Mouse (Mus musculus) forebrain, embryonic 14.5 days (tissue): Measurements from ENCODE around the gene Cyp2f2. TPM values are rescaled to one million over a fixed set of nuclear protein-coding genes. Genes with fewer than 3 reads are reported as not detected.

Experiments
- ATAC-seq: fragments of 200-750 bp; cut with Nextera tagmentation; 2 replicates; pipeline ENCODE4 v1.8.0; 2017; ENCODE audit warnings: mild to moderate bottlenecking, moderate library complexity
- DNase-seq: peaks from one replicate; pipeline ENCODE4 v3.0.0-alpha.2; 2015; ENCODE audit warnings: low spot score
- H3K27ac ChIP-seq: fragments of 300-500 bp; sonication (generic); 2 replicates; pipeline ENCODE4 v1.5.1; 2014; ENCODE audit warnings: low read depth, mild to moderate bottlenecking, control low read depth, low read length, moderate library complexity
- H3K27me3 ChIP-seq: fragments of 300-500 bp; sonication (generic); replicated peaks from 2 replicates; pipeline ENCODE4 v1.6.1; 2014; ENCODE audit warnings: low read length, control low read depth, mixed read lengths; ENCODE audit not compliant: control insufficient read depth, insufficient read depth
- H3K36me3 ChIP-seq: fragments of 300-500 bp; sonication (generic); 2 replicates; pipeline ENCODE4 v1.6.1; 2014; ENCODE audit warnings: low read length, control low read depth; ENCODE audit not compliant: control insufficient read depth, insufficient read depth
- H3K4me1 ChIP-seq: fragments of 300-500 bp; sonication (generic); 2 replicates; pipeline ENCODE4 v1.6.1; 2014; ENCODE audit warnings: antibody characterized with exemption, low read length, control low read depth; ENCODE audit not compliant: control insufficient read depth, insufficient read depth
- H3K4me2 ChIP-seq: fragments of 300-500 bp; sonication (generic); 2 replicates; pipeline ENCODE4 v1.6.1; 2014; ENCODE audit warnings: mild to moderate bottlenecking, control low read depth, low read length
- H3K4me3 ChIP-seq: fragments of 300-500 bp; sonication (generic); 2 replicates; pipeline ENCODE4 v1.5.1; 2014; ENCODE audit warnings: low read depth, low read length, control low read depth
- H3K9ac ChIP-seq: fragments of 300-500 bp; sonication (generic); 2 replicates; pipeline ENCODE4 v1.6.1; 2014; ENCODE audit warnings: mild to moderate bottlenecking, low read length, control low read depth, moderate library complexity
- H3K9me3 ChIP-seq: fragments of 300-500 bp; sonication (generic); replicated peaks from 2 replicates; pipeline ENCODE4 v1.6.1; 2016; ENCODE audit warnings: low read length, control low read depth, mixed read lengths; ENCODE audit not compliant: control insufficient read depth
- WGBS: fragments of 180-500 bp; shearing (Covaris S2); extraction: QIAGEN DNeasy Blood & Tissue Kit; methylation state at CpG from one replicate; pipeline ENCODE4 v1.1.7; 2014; 5-methylcytosine and 5-hydroxymethylcytosine counted together
- polyA plus RNA-seq: library from polyadenylated mRNA; unstranded; fragments of >200 nt; fragmentation: Nextera tagmentation; extraction: Ambion mirVana; gene quantifications from 2 replicates; pipeline ENCODE4 v1.2.1, GENCODE M21; 2014

Gene Cyp2f2
- polyA plus RNA-seq, 1 experiment from 2014 or later, result not detected

DNA sequence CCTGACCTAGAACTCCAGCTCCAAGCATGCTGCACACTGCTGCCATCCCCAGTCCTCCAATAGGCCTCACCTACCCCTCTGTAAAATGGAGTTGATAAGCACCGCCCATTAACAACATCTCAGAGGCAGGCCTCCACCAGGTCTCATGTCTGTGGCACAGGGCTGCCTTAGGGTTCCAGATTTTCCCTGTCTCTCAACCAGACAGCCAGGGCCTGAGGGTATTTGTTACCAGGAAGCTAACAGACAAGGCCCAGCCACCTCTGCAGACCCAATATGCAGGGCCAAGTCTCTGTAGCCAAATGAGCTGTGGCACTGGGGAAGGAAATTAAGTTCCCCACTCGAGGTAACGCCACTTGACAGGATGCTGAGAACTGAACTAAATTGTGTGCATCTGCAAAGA, 41.2 kb downstream of the Cyp2f2 start:
- Histone ChIP-seq H3K4me3 (no peak overlapping the region), H3K4me2 (no peak overlapping the region), H3K27me3 (no peaks in the 10 kb centered on the region), H3K36me3 (peaks cover 70% of the 10 kb centered on the region), H3K27ac (no peak overlapping the region), H3K4me1 (peaks cover 38% of the 10 kb centered on the region), H3K9me3 (no peaks in the 10 kb centered on the region), H3K9ac (no peak overlapping the region)
- ATAC-seq, result no peak
- 85% methylated on average over 3 of the region's 3 CpGs for WGBS
- DNase-seq, result no peak

DNA sequence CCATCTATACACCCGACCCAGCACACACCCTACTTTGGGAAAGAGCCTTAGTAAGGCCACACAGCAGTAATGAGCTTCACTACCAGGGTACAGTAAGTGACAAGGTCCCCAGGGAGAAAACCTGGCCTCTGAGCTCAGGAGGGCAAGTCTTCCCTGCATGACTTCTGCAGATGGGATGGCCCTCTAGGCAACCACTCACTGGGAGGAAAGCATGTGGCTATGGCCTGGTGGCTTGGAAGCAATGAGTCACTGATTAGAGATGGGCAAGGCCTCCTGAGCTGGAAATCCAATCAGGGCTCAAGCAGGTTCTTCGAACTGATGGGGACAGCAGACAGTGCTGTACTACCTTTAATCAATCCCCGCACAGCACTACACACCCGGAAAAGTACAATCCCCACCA, 42.0 kb downstream of the Cyp2f2 start:
- no peak overlapping the region for H3K4me2 ChIP-seq
- ATAC-seq (no peak), DNase-seq (no peak)
- H3K9ac ChIP-seq, result 0 out of 2 replicates have a peak overlapping the region, but pooled peaks have one; percentile 17
- peaks cover 38% of the 10 kb centered on the region for H3K4me1 ChIP-seq
- H3K36me3 ChIP-seq, result peaks cover 70% of the 10 kb centered on the region
- H3K27ac ChIP-seq, result no peak overlapping the region
- H3K4me3 ChIP-seq, result no peak overlapping the region
- H3K27me3 ChIP-seq, result no peaks in the 10 kb centered on the region
- WGBS, result 90% methylated on average over 4 of the region's 4 CpGs
- no peaks in the 10 kb centered on the region for H3K9me3 ChIP-seq

DNA sequence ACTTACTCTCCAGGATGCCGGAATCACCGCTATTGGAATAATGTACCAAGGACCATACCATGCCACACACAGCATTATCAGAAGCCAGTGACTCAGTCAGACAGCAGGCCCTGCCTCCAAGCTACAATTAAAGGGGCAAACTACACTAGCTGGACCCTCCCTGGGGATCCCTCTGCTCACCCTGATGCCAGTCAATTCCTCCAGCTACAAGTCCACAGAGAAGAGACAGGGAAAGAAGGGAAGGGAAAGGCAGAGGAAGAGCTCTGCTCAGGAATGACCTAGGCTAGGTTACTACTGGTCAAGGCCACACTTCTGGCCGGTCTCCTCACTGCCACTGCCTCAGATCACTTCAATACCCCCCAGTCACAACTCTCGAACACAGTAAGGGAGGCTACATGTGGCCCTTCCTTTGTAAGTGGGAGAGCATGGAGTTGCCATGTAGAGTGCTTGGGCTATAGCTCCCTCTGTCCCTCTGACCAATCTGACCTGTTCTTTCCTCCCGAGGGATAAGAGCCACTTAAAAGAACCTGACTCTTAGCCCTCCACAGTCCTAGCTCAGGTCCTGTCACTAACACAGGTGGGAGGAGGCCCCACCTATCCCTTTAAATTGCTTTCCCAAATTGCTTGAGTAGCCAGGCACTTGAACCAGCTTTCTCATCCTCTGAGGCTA, 43.2 kb downstream of the Cyp2f2 start:
- no peak for DNase-seq
- Histone ChIP-seq H3K36me3 (peaks cover 61% of the 10 kb centered on the region), H3K4me3 (no peak overlapping the region), H3K9ac (peak overlapping the region; percentile 49), H3K27ac (no peak overlapping the region), H3K4me2 (peak overlapping the region; percentile 78), H3K4me1 (peaks cover 44% of the 10 kb centered on the region), H3K9me3 (no peaks in the 10 kb centered on the region), H3K27me3 (no peaks in the 10 kb centered on the region)
- no peak for ATAC-seq
- 87% methylated on average over 5 of the region's 5 CpGs for WGBS

DNA sequence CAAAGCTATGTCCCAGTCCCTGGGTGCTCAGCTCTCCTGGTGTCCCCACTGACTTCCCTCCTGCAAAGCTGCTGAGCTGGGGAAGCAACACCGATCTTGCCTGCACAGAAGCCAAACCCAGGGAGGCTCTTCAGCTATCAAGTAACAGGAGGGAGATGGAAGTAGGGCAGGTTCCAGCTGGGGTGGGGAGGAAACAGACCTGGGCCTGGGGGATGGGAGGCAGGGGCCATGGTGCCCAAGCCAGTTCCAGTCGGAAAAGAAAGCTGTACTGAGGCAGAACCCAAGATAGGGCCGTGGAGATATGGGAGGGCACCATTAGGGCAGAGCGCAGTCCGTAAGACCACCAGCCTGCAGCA, 43.7 kb downstream of the Cyp2f2 start:
- WGBS, result 92% methylated on average over 5 of the region's 5 CpGs
- H3K4me1 ChIP-seq, result peaks cover 44% of the 10 kb centered on the region
- ATAC-seq (no peak), DNase-seq (no peak)
- H3K4me2 ChIP-seq, result peak overlapping the region; percentile 78
- peaks cover 56% of the 10 kb centered on the region for H3K36me3 ChIP-seq
- H3K4me3 ChIP-seq, result no peak overlapping the region
- H3K27me3 ChIP-seq, result no peaks in the 10 kb centered on the region
- peak overlapping the region; percentile 49; the same call in 1 of the 2 replicates for H3K9ac ChIP-seq
- no peak overlapping the region for H3K27ac ChIP-seq
- no peaks in the 10 kb centered on the region for H3K9me3 ChIP-seq

DNA sequence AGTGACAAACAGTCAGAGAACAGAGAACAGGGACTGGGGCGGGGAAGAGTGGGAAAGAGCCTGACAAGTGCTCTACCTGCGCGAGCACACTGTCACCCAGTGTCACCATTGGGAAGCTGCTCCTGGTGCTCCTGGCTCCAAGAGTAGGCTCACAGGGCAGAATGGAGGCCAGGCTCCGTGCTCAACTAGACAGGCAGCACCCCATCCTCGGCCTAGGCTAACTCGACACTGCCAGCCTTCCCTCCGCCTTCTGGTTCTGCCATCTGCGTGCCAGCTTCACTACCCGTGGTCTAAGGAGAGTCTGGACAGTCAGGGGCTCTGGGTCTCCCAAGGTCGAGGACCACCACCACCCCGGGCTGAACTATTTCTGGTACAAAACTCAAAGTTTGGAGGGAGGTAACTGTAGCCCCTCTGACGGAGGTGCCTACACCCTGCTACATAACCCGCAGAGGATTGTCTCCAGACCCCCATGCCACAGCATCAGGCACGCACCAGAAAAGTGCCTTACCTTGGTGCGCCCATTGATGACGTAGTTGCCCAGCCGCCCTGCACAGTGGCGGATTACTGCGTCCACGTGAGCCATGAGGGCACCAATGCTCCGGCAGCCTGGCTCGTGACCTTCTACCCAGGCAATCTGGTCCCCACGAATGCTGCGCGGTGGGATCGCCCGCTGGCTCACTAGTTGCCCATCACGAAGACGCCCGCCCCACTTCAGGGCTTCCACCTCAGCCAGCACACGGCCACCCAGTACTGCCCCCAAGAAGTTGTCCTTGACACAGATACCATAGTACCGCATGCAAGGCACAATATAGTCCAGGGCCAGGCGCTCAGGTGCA, 44.6 kb downstream of the Cyp2f2 start:
- no peaks in the 10 kb centered on the region for H3K27me3 ChIP-seq
- WGBS, result 87% methylated on average over 33 of the region's 33 CpGs
- H3K4me1 ChIP-seq, result peaks cover 44% of the 10 kb centered on the region
- ATAC-seq (no peak), DNase-seq (no peak)
- no peaks in the 10 kb centered on the region for H3K9me3 ChIP-seq
- peak overlapping the region; percentile 72 for H3K4me3 ChIP-seq
- peaks cover 47% of the 10 kb centered on the region for H3K36me3 ChIP-seq
- H3K27ac ChIP-seq, result no peak overlapping the region
- peak overlapping the region; percentile 78 for H3K4me2 ChIP-seq
- peak overlapping the region; percentile 49 for H3K9ac ChIP-seq

DNA sequence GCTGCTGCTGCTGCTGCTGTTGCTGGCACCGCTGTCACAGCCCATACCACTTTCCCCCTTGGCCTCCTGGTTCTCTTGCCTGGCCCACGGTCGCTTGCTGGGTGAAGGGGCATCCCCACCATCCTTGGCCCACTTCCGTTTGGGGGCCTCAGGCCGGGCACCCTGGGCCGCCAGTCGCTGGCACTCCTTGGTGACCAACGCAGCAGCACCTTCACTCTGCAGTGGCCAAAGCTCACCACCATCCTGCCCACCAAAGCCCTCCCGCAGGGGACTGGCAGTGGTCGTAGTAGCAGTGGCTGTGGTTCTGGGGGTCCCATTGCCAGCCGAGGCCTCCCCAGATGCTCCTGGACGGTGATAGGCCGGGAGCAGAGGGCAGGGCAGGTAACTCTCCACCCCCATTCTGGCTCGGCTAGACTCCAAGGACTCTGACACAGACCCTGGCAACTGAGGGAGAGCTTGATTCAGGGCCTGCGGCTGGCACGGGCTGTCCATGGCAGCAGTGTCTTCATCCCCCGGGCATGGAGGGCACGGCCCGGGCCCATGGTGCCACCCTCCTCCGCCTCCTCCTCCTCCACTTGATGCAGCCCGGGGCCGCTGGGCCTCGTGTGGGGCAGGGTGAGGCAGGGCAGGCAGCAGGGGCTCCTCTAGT, 45.4 kb downstream of the Cyp2f2 start:
- no peaks in the 10 kb centered on the region for H3K27me3 ChIP-seq
- H3K4me1 ChIP-seq, result peaks cover 43% of the 10 kb centered on the region
- peak overlapping the region; percentile 90 for H3K9ac ChIP-seq
- no peaks in the 10 kb centered on the region for H3K9me3 ChIP-seq
- H3K4me2 ChIP-seq, result peak overlapping the region; percentile 78
- WGBS, result 72% methylated on average over 19 of the region's 23 CpGs
- DNase-seq (no peak), ATAC-seq (no peak)
- no peak overlapping the region for H3K27ac ChIP-seq
- peaks cover 42% of the 10 kb centered on the region for H3K36me3 ChIP-seq
- peak overlapping the region; percentile 72 for H3K4me3 ChIP-seq

DNA sequence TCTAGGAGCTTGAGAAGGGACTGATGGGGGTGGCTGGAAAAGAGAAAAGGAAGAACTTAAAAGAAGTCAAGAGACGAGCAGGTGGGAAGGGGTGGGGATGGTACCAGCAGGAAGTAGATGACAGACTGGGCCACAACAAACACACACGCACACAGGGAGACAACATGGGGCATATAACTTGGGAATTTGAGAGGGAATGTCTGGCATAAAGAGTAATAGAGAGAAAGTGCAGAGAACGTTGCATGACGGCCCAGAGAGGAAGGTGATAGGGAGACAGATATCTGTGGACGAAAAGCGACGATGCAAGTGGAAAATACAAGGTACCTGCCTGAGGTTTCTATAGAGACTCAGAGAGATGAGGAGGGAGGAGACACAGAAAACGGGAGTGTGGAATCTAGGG, 46.0 kb downstream of the Cyp2f2 start:
- no peak for ATAC-seq
- H3K4me2 ChIP-seq, result peak overlapping the region; percentile 78
- no peaks in the 10 kb centered on the region for H3K27me3 ChIP-seq
- peak overlapping the region; percentile 72 for H3K4me3 ChIP-seq
- peaks cover 37% of the 10 kb centered on the region for H3K36me3 ChIP-seq
- H3K4me1 ChIP-seq, result peaks cover 40% of the 10 kb centered on the region
- H3K27ac ChIP-seq, result peak overlapping the region; percentile 98
- 4% methylated on average over 8 of the region's 8 CpGs for WGBS
- H3K9ac ChIP-seq, result peak overlapping the region; percentile 90
- DNase-seq, result no peak
- no peaks in the 10 kb centered on the region for H3K9me3 ChIP-seq

DNA sequence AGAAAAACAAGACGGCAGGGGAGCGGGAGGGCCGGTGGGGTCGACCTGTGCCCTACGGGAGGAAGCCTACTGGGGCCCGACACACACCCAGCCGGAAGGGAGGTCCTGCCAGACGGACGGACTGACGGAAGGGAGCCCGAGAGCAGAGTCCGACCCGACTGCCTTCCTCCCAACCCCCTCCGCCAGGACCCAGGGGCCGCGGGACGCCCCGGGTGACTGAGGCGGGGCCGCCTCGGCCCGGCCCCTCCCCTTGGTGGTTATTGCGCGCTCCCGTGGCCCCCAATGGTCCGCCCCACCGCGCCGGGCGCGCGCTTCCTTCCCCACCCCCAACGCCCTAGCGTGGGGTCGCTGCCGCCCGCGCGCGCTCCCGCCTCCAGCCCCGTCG, 46.5 kb downstream of the Cyp2f2 start:
- H3K27me3 ChIP-seq, result no peaks in the 10 kb centered on the region
- peak overlapping the region; percentile 90 for H3K9ac ChIP-seq
- H3K9me3 ChIP-seq, result no peaks in the 10 kb centered on the region
- peak overlapping the region; percentile 98 for H3K27ac ChIP-seq
- ATAC-seq (peak; percentile 76), DNase-seq (peak; percentile 85)
- under 1% methylated on average over 28 of the region's 43 CpGs for WGBS
- H3K4me2 ChIP-seq, result peak overlapping the region; percentile 78
- H3K36me3 ChIP-seq, result peaks cover 36% of the 10 kb centered on the region
- H3K4me3 ChIP-seq, result peak overlapping the region; percentile 72
- H3K4me1 ChIP-seq, result peaks cover 40% of the 10 kb centered on the region
